Mouse (Mus musculus) gastrocnemius, adult 8-10 months (tissue): Measurements from ENCODE around the gene Tbp. TPM values are rescaled to one million over a fixed set of nuclear protein-coding genes. Genes with fewer than 3 reads are reported as not detected.

Experiments used
- DNase-seq, 2 experiments: peaks; one replicate each; pipeline ENCODE4 v3.0.0; 2022; ENCODE audit warnings: low spot score in 2 of 2
- total RNA-seq, 4 experiments: library from RNA; stranded (reverse); gene quantifications; 2 replicates each; pipeline ENCODE4 v1.2.4; 2022

Gene Tbp
- 1 to 10 TPM; 5.9 to 9.4 (median 7.7) TPM for total RNA-seq

DNA sequence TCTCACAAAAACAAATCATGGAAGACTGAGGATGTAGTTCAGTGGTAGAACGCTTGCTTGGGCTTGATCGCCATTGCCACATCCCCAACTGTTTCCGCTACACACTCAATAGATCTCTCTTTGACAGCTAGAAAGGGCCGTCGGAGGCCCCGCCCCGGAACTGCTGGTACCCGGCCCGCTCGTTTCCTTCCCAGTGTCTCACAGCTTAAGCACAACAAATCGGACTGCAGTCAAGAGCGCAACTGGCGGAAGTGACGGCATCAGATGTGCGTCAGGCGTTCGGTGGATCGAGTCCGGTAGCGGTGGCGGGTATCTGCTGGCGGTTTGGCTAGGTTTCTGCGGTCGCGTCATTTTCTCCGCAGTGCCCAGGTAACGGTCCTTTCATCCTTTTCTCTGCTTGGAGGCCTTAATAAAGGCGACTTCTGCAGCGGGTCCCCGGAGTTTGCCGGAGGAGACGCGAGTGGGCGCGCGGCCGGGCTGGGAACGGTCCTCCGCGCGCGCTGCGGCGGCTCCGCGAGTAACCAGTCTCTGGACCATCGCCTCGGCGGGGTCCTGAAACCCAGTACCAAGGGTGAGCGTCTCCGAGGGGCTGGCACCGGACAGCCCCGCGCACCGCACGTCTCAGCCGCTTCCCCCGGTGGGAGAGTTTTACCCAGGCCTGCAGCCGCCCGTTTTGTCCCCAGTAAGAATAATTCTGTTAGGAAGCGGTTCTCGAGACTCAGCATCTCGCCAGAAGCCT, at the start of gene Tbp, which contains the start of gene Psmb1:
Gene Tbp (plus strand): TSS at position 233 of the 739 bp plus-strand sequence.
Gene Psmb1 (minus strand): TSS at position 96 of the 739 bp plus-strand sequence.
- peak; percentile 98 for DNase-seq

GRCm38 (mm10) chr17:15455203-15455602, 44.5 kb upstream of the Tbp start:
- DNase-seq: no peak

- DNase-seq: no peak
Measured at GRCm38 (mm10) chr17:15456595-15456994, 43.1 kb upstream of the Tbp start.

DNA sequence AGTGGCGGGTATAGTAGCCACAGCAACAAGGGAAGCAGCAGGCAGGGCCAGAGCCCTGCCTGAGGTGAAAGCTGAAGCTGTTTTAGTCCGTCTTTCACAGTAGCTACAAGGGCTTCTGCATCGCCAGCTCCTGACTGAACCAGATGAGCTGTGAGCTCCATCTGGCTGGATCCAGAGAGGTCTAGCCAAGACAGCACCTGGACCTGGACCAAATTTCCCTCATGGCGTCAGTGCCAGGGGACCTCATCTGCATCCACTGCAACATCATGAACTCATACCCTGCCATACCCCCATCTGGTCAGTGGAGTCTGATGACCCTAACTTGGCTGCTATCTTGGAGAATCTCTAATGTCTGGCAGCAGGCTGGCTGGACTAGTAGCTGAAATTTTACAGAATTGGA, 39.9 kb upstream of the Tbp start:
- no peak for DNase-seq

DNA sequence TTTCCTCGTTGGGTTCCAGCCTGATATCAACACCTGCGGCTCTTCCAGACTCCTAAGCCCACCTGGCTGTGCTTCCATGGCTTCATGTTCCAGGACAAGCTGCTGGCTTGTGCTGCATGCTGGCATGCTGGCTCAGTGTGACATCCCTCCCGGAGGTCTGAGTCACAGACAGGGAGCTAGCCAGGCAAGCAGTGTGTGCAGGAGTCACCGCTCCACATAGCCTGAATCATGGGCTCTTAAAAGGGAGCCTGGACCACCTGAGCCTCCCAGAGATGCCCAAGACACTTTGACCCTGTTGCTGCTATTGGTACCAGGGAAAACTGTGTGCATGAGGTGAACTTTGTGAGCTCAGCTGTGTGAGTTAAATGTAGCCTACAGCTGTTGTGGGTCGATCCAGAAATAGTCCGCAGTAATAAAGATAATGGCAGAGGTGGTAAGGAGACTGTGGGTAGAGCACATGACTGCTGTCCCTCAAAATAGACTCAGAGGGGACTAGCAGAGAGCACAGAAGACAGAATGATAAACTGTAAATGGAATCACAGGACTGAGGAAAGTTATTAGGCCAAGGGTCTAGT, 37.7 kb upstream of the Tbp start:
- DNase-seq: peak; percentile 59 to 63

- peak; percentile 29 to 53 for DNase-seq
Measured at GRCm38 (mm10) chr17:15467669-15468068, 32.0 kb upstream of the Tbp start.

GRCm38 (mm10) chr17:15472671-15473070, 27.0 kb upstream of the Tbp start:
- no peak for DNase-seq

DNA sequence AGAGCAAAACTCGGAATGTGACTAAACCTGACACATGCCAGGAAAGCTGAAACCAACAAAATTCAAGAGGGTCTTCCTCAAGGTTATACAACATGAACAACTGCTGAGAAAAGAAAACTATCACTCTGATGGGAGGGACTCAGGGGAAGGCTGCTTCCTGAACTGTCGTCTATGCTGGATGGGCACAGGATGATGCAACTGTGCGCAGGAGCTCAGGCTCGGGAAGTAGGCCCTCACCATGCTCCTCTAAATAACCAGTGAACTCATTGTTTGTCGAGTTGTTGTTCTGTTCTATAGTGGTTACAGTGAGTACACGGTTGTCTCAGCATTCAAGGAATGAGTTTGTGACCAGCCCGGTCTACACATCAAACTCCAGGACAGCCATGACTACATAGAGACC, 9.1 kb upstream of the Tbp start:
- DNase-seq: no peak

DNA sequence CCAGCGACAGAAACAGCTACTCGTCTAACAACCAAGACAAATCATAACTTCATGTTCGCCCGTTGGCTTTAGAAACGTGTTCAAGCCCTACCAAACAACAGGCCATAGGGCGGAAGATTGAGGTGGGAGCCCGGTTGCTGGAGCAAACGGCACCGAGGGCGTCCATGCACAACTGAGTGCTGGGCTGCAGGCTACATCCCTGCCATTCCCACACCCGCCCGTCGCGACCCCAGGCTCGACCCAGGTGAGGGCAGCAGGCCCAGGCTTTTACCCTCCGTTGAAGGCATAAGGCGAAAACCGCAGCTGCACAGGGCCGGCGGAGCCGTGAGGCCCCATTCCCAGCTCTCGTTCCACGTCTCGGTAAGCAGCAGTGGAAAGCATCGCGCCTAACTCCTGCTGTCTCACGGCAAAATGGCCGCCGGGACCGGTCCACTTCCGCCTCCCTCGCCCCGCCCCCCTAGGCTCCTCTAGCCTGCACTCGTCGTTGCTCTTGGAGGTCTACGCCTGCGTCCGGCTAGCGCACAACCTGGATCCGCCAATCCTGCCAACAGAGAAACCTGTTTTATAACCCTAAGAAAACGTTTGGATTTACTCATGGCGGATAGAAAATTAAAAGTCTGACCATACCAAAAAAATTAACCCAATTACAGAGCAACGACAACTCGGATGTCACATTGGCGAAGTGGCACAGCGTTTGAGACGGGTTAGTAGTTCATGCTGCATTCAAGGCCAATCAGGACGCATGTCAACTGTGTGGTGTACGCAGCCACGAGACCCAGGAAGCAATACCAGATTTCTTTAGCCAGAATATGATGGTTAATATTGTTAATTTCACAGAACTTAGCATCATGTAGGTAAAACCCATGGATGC, 1.6 kb upstream of the Tbp start:
- peak; percentile 82 to 90 for DNase-seq

DNA sequence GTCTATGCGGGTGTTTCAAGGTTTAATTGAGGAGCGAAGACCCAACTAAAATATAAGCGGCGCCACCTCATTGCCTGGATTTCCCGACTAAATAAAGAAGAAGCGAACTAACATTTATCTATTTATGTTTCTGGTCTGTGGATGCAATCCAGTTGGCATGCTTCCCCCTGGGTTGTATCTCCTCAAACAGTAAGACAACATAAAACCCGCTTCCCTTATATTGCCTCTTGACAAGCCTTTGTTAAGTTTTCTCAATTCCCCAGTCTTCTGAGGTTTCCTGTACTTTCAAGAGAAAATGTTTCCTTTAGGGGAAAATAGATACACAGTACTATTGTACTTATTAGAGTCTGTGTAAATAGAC, 955 bp upstream of the Tbp start:
- DNase-seq: no peak

DNA sequence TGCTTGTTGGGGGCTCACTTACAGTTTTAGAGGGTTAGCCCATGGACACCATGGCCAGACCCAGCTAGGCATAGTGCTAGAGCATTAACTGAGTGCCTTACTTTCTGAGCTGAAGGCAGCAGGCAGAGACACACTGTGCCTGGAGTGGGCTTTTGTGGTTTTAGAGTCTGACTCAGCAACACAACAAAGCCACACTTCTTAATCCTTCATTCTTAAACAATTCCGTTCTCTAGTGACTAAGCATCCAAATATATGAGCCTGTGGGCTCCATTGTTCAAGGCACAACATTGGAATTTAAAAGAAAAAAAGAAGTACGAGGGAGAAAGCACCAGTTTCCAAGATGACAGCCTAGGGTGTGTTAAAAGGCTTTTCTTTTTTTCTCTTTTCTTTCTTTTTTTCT, 11.0 kb downstream of the Tbp start:
- DNase-seq: no peak

DNA sequence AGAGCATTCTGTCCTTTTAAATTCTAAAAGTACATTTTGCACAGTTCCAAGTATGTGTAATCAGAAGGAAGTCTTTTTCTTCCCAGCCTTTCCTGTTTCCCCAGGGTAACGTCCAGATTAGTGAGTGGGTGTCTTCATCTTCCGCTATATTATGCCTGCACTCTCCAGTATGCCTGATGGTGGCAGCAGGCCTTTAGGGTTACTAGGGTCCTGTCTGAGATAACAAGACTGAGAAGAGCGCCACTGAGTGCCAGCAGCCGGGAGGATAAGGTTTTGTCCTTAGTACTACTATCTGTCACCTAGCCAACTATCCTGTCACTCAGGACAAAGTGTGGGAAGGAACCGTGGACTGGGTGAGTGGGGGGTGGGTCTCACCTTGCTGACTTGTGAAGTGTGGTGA, 18.1 kb downstream of the Tbp start:
- no peak for DNase-seq

- DNase-seq: no peak
Measured at GRCm38 (mm10) chr17:15518186-15518585, 18.5 kb downstream of the Tbp start.

GRCm38 (mm10) chr17:15518766-15519165, 19.1 kb downstream of the Tbp start:
- no peak for DNase-seq

GRCm38 (mm10) chr17:15526304-15526703, 26.6 kb downstream of the Tbp start:
- DNase-seq: no peak

DNA sequence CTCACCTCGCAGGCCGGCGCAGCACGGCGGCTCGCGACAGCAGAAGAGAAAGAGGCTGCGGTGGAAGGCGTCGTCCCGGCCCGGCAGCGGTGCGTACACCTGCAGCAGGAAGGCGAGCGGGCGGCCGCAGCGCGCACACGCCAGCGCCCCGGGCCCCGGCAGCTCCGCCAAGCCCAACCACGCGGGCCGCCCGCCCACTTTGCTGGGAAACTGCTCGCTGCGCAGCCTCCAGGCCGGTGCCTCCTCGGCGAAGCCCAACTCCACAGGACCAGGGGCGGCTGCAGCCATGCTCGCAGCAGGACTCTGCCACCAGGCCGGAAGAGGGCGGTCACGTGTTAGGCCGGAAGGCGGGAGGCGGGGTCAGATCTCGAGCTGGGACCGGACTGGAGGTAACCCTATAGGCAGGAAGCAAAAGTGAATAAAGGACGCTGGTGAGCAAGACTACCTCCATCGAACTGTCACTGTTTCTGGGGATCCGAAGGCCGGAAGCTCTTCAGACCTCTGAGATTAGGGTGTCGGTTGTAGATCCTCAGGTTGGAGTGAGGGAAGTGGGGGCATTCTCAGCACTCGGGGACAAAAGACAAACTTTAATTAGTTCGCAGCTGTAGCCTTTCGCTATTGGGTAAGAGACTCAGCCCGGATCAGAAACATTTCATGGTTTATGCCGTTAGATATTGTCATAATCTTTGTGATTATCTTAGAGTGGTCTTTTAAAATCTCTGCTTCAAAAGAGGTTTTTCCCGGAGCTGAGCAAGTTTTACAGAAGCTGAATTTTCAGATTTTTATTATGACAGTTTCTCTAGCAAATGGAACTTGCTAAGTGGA, 27.5 kb downstream of the Tbp start, which contains the start of gene Pdcd2:
Gene Pdcd2 (minus strand): TSS at position 316 of the 825 bp plus-strand sequence.
- peak; percentile 90 to 91 for DNase-seq

DNA sequence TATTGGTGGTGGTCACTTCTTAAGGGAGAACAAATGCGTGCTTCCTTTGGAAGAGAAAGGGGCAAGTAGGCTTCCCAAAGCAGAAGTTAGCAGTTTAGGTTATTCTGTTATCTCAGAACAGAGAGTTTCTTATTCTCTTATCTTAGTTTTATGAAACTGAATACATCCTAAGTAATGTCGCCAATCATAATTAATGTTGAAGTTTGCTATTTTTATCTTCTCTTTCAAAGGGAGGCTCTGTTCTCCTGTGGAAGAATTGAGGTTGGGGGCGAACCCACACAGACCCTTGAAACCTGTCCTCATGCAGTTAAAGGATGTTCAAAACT, 28.1 kb downstream of the Tbp start:
- no peak for DNase-seq

DNA sequence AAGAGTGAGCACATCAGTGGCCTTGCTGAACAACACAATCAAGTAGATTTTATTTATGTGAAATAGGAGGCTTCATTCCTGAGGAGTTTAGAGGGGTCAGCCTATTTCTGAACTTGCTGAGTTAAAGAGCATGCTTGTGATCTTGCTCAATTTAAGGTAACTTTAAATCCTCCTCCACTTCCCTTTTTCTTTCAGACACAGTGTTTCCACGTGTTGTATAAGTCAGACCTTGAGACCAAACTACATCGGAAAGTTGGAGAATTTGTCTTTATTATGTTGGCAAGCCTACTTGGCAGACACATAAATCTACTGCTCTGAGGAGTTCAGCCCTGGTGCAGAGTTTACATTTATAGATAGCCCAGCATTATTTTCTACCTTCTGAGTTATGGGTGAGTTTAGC, 29.2 kb downstream of the Tbp start:
- no peak for DNase-seq

- no peak for DNase-seq
Measured at GRCm38 (mm10) chr17:15530141-15530540, 30.5 kb downstream of the Tbp start.

DNA sequence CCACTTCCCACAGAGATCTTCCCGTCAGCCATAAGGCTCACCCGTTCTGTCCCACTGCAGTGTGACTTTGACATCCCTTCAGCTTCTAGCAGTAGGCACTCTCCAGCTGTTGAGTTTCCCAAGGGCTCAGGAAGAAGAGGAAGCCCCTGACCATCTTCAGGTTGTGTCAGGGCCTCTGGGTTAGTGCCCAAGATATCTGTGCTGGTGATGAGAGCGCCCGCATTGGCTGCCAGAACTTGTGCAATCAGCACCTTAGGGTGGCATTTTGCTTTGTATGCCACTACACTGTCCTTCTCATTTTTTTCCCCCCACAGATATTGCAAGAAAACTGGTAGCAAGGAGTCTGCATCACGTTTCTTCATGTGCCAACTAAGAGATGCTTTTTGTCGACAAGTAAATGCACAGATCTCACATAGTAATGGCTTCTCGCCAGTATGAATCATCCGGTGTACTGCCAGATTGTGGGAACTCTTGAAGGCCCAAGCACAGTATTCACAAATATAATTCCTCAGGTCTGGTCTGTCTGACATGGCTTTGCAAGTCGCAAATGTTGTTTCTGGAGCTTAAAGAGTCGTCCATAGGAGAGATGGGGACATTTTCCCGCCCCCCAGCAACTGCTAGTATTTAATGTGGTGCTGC, 35.6 kb downstream of the Tbp start:
- no peak for DNase-seq

DNA sequence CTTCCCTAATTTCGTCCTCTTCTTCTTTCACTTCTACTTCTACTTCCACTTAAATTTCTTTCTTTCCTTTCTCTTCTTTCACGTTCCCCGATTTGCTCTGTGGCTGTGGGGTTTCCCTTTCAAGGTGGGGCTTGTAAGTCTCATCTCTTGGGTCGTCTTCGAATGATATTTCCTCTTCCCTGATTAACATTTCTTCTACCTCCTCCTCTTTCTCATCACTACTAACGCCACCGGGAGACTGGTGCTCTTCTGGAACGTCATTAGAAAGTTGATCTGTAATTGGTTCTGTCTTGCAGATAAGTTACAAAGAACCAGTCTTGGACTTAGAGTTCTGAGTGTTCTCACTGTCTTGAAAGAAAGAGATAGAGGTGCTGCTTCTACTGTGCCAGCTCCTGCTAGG, 36.3 kb downstream of the Tbp start:
- no peak for DNase-seq
